Mouse (Mus musculus): ENCODE results near the gene Gm10471. TPM values are rescaled to one million over a fixed set of nuclear protein-coding genes. Genes with fewer than 3 reads are reported as not detected.
"Not testable (repeated sequence)": the region's sequence is repeated elsewhere in the genome, so short reads cannot be mapped to it uniquely, and the experiment has no call there.

Gm10471 gene
- total RNA-seq (2021) = not detected

DNA sequence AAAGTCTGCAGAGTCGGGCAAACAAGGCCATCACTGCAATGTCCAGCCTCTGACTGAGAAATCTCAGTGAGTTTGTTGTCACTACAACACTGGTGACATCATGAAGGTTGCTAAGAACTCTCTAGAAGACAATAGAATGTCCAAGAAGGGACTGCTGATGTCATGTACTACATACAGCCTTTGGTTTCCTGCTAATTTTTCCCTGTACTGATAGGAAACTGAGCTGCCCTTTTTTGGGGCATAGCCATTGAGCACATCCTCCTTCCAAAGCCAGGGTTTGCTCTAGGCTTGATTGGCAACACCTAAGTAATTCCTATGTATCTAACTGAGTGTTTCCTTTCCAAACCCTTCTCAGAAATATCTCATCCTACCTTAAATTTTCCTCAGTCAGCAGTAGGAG lies at the start of gene Gm10471:
Gm10471 (minus strand) TSS at position 101 of the 400 bp plus-strand sequence.
- intact Hi-C loops (cut with DNase I); DNase-seq (ENCODE audit: low spot score): not testable (repeated sequence)

DNA sequence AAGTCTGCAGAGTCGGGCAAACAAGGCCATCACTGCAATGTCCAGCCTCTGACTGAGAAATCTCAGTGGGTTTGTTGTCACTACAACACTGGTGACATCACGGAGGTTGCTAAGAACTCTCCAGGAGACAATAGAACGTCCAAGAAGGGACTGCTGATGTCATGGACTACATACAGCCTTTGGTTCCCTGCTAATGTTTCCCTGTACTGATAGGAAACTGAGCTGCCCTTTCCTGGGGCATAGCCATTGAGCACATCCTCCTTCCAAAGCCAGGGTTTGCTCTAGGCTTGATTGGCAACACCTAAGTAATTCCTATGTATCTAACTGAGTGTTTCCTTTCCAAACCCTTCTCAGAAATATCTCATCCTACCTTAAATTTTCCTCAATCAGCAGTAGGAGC lies 32.2 kb upstream of the Gm10471 start, which contains the start of gene Gm10220:
Gm10220 (minus strand) TSS at position 101 of the 400 bp plus-strand sequence.
- intact Hi-C loops (cut with DNase I); DNase-seq (ENCODE audit: low spot score): not testable (repeated sequence)

DNA sequence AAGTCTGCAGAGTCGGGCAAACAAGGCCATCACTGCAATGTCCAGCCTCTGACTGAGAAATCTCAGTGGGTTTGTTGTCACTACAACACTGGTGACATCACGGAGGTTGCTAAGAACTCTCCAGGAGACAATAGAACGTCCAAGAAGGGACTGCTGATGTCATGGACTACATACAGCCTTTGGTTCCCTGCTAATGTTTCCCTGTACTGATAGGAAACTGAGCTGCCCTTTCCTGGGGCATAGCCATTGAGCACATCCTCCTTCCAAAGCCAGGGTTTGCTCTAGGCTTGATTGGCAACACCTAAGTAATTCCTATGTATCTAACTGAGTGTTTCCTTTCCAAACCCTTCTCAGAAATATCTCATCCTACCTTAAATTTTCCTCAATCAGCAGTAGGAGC lies 16.2 kb upstream of the Gm10471 start, which contains the start of gene 5031410I06Rik:
5031410I06Rik (minus strand) TSS at position 101 of the 400 bp plus-strand sequence.
- intact Hi-C loops (cut with DNase I); DNase-seq (ENCODE audit: low spot score): not testable (repeated sequence)

DNA sequence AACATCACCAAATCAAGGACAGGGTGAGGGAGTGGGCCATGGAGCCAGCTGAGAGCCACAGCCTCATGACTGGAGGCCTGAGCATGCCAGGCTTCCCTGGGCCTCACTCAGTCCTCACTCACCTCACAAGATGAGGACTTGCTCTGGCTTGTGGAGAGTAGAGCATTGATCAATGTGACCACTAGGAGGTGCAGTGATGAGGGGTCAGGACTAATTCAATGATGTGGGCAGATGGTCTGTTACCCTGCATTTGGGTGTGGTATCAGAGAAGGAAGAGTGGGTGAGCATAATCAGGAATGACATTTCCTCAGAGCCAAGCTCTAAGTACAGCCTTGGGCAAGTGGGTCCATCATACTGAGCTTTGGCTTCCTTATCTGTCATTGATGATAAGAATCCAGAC lies 10.1 kb downstream of the Gm10471 start:
- DNase-seq (ENCODE audit: low spot score); intact Hi-C loops (cut with DNase I): not testable (repeated sequence)

DNA sequence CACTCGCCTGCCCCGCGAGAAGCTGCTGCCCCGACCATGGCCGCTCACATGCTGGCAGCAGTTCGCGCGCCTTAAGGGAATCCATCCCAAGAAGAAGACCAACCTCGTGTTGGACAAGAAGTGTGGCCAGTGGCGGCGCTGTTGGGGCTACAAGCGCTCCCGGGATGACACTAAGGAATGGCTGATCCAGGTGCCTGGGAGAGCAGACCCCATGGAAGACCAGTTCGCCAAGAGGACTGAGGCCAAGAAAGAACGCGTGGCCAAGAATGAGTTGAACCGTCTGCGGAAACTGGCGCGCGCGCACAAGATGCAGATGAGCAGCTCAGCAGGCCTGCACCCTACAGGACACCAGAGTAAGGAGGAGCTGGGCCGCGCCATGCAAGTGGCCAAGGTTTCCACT lies 18.4 kb downstream of the Gm10471 start:
- DNase-seq (ENCODE audit: low spot score) = no peak
- intact Hi-C loops (cut with DNase I) = no loop called here

DNA sequence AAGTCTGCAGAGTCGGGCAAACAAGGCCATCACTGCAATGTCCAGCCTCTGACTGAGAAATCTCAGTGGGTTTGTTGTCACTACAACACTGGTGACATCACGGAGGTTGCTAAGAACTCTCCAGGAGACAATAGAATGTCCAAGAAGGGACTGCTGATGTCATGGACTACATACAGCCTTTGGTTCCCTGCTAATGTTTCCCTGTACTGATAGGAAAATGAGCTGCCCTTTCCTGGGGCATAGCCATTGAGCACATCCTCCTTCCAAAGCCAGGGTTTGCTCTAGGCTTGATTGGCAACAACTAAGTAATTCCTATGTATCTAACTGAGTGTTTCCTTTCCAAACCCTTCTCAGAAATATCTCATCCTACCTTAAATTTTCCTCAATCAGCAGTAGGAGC lies 30.6 kb downstream of the Gm10471 start, which contains the start of gene Gm7347:
Gm7347 (minus strand) TSS at position 101 of the 400 bp plus-strand sequence.
- DNase-seq (ENCODE audit: low spot score); intact Hi-C loops (cut with DNase I): not testable (repeated sequence)

DNA sequence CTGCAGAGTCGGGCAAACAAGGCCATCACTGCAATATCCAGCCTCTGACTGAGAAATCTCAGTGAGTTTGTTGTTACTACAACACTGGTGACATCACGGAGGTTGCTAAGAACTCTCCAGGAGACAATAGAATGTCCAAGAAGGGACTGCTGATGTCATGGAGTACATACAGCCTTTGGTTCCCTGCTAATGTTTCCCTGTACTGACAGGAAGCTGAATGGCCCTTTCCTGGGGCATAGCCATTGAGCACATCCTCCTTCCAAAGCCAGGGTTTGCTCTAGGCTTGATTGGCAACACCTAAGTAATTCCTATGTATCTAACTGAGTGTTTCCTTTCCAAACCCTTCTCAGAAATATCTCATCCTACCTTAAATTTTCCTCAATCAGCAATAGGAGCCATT lies 49.6 kb downstream of the Gm10471 start, which contains the start of gene Speer4a:
Speer4a (minus strand) TSS at position 101 of the 400 bp plus-strand sequence.
- DNase-seq (ENCODE audit: low spot score); intact Hi-C loops (cut with DNase I): not testable (repeated sequence)

Other genes starting within 250 kb of the Gm10471 start
- gene Gm21663, start 146.9 kb downstream of the Gm10471 start, total RNA-seq (2021) = not detected
- gene Gm21671, start 134.9 kb downstream of the Gm10471 start, total RNA-seq (2021) = not detected
- gene Gm21680, start 116.6 kb downstream of the Gm10471 start, total RNA-seq (2021) = not detected
- gene Gm21698, start 100.6 kb downstream of the Gm10471 start, total RNA-seq (2021) = not detected
- not detected for gene Gm1979, start 84.5 kb downstream of the Gm10471 start, total RNA-seq (2021)
- gene Gm5862, start 66.4 kb downstream of the Gm10471 start, total RNA-seq (2021) = not detected
- not detected for gene Speer4a, start 49.7 kb downstream of the Gm10471 start, total RNA-seq (2021)
- gene Gm7347, start 30.7 kb downstream of the Gm10471 start, total RNA-seq (2021) = not detected
- gene 5031410I06Rik, start 16.1 kb upstream of the Gm10471 start, total RNA-seq (2021) = not detected
- gene Gm10220, start 32.1 kb upstream of the Gm10471 start, total RNA-seq (2021) = not detected
- not detected for gene Gm7361, start 168.4 kb upstream of the Gm10471 start, total RNA-seq (2021)

Data from heart, postnatal 25 days (tissue).